Mouse (Mus musculus) liver, adult 2 months (tissue): ENCODE data around the gene Pgp.

ENCODE experiments used
- CTCF ChIP-seq: fragments of 200-500 bp; IDR thresholded peaks from 2 replicates; pipeline ENCODE4 v1.5.1; 2011; ENCODE audit warnings: low read depth, low read length, control low read depth
- POLR2A ChIP-seq: fragments of 200-500 bp; IDR thresholded peaks from 2 replicates; pipeline ENCODE4 v1.6.1; 2011; ENCODE audit warnings: low read length, control low read depth; ENCODE audit not compliant: insufficient read depth; ENCODE audit errors: extremely low read depth

DNA sequence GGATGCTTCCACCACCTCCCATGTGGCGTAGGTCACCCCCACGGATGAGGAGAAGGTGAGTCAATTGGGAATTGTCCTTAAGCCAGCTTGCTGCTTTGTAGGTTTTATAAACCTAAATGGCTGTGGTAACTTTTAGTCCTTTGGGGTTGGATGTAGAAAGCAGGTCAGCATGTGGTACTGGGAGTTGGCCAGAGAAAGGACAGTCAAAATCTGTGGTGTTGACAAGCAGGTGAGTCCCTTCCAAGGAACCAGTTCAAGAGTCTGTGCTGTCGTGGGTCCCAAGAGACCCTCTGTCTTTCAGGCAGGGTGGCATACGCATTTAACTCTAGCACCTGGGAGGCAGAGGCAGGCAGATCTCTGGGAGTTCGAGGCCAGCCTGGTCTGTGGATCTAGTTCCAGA is 45.7 kb upstream of the Pgp start:
- TF ChIP-seq CTCF (no peak), POLR2A (no peak)
